Mouse (Mus musculus) hindbrain, embryonic 15.5 days (tissue): ENCODE data around the gene Rbfox2. TPM values are rescaled to one million over a fixed set of nuclear protein-coding genes. Genes with fewer than 3 reads are reported as not detected.

ENCODE experiments used
- ATAC-seq: fragments of 200-750 bp; cut with Nextera tagmentation; 2 replicates; pipeline ENCODE4 v1.8.0; 2017; ENCODE audit warnings: low read depth, moderate number of reproducible peaks, moderate TSS enrichment; ENCODE audit not compliant: low FRiP score
- H3K27ac ChIP-seq: fragments of 300-500 bp; sonication (generic); replicated peaks from 2 replicates; pipeline ENCODE4 v1.5.1; 2015; ENCODE audit warnings: mild to moderate bottlenecking, inconsistent platforms
- H3K27me3 ChIP-seq: fragments of 300-500 bp; sonication (generic); 2 replicates; pipeline ENCODE4 v1.6.1; 2015; ENCODE audit warnings: control low read depth, inconsistent platforms
- H3K36me3 ChIP-seq: fragments of 300-500 bp; sonication (generic); 2 replicates; pipeline ENCODE4 v1.6.1; 2015; ENCODE audit warnings: control low read depth, inconsistent platforms
- H3K4me1 ChIP-seq: fragments of 300-500 bp; sonication (generic); replicated peaks from 2 replicates; pipeline ENCODE4 v1.6.1; 2015; ENCODE audit warnings: control low read depth, inconsistent platforms
- H3K4me2 ChIP-seq: fragments of 300-500 bp; sonication (generic); 2 replicates; pipeline ENCODE4 v1.6.1; 2015; ENCODE audit warnings: moderate library complexity, mild to moderate bottlenecking, inconsistent platforms
- H3K4me3 ChIP-seq: fragments of 300-500 bp; sonication (generic); 2 replicates; pipeline ENCODE4 v1.5.1; 2015; ENCODE audit warnings: mild to moderate bottlenecking, inconsistent platforms
- H3K9ac ChIP-seq: fragments of 300-500 bp; sonication (generic); 2 replicates; pipeline ENCODE4 v1.6.1; 2015; ENCODE audit warnings: inconsistent platforms
- H3K9me3 ChIP-seq: fragments of 300-500 bp; sonication (generic); 2 replicates; pipeline ENCODE4 v1.6.1; 2016; ENCODE audit warnings: control low read depth, inconsistent platforms
- WGBS: fragments of 180-500 bp; shearing (Covaris S2); methylation state at CpG from one replicate; pipeline ENCODE4 v1.1.7; 2015; 5-methylcytosine and 5-hydroxymethylcytosine counted together
- polyA plus RNA-seq: library from polyadenylated mRNA; unstranded; fragments of >200 nt; fragmentation: Nextera tagmentation; extraction: Ambion mirVana; gene quantifications from 2 replicates; pipeline ENCODE4 v1.2.1, GENCODE M21; 2015

Gene Rbfox2
- polyA plus RNA-seq, 1 experiment from 2014 or later: 151 TPM

DNA sequence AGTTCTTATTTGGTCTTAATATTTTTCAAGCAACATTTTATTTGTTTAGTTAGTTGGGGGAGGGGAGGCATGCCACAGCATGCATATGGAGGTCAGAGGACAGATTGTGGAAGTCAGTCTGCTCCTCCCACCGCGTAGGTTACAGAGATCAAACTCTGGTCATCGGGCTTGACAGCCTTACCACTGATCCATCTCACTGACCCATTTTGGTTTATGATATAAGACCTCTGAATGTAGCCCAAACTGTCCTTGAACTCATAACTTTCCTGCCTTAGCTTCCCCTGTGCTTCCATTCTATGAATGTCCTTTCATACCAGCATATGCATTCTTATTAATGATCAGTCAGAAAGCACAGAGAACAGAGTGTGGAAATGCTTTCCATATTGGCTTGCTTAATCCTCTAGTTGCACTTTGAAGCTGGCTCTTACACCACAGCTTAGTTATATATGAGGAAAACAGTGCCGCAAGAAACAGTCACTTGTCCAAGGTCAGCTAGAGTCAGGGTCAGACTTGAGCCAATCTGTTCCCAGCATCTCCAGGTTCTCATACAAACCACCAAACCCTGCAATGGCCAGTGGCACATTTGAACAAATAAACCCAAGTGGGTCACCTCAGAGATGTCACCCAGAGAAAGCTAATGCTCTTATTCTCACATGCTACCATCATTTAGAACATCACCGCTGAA lies 62.8 kb downstream of the Rbfox2 start:
- Histone ChIP-seq H3K4me2 (peak overlapping the region; percentile 57), H3K4me1 (peaks cover 50% of the 10 kb centered on the region), H3K27me3 (no peaks in the 10 kb centered on the region), H3K9ac (peak overlapping the region; percentile 56), H3K4me3 (peak overlapping the region; percentile 45), H3K27ac (peak overlapping the region; percentile 73), H3K36me3 (no peaks in the 10 kb centered on the region), H3K9me3 (no peaks in the 10 kb centered on the region)
- ATAC-seq: no peak
- WGBS: 82% methylated on average over 5 of the region's 5 CpGs

DNA sequence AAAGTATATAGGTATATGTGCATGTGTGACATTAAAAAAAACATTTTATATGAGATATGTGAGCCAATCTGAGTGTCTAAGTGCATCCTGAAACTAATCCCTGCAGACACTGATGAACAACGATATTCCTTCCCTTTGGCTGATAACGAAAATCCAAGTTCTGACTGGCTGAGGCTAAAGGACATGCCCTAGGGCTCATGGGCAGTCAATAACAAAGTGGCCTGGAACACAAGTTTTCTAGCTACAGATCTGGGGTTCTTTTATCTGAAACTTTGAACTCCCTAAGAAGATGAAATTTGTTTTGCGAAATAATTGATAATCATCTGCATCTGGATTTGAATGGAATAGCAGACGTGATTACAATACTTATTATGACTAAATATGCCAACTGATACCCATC lies 66.2 kb downstream of the Rbfox2 start:
- Histone ChIP-seq H3K4me3 (no peak overlapping the region), H3K9me3 (no peaks in the 10 kb centered on the region), H3K4me2 (no peak overlapping the region), H3K27me3 (no peaks in the 10 kb centered on the region), H3K27ac (no peak overlapping the region), H3K36me3 (no peaks in the 10 kb centered on the region), H3K9ac (no peak overlapping the region), H3K4me1 (peaks cover 57% of the 10 kb centered on the region)
- no peak for ATAC-seq
- WGBS: 80% methylated on average over 4 of the region's 4 CpGs

DNA sequence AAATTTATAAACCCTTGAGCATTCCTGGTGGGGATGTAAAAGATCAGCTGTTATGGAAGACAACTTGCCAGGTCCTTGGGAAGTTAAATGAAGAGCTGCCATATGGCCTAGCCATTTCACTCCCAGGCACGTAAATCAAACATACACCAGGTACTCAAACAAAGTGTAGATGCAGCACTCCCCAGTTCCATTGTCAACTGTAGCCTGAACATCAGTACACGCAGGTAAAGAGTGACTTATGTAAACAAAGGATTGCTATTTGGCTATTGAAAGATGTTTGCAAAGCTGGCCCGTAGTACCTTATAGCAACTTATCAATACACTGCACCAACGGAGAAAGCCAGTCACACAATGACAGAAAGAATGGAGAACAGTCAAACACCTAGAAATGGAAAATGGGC lies 67.2 kb downstream of the Rbfox2 start:
- 82% methylated on average over 4 of the region's 4 CpGs for WGBS

DNA sequence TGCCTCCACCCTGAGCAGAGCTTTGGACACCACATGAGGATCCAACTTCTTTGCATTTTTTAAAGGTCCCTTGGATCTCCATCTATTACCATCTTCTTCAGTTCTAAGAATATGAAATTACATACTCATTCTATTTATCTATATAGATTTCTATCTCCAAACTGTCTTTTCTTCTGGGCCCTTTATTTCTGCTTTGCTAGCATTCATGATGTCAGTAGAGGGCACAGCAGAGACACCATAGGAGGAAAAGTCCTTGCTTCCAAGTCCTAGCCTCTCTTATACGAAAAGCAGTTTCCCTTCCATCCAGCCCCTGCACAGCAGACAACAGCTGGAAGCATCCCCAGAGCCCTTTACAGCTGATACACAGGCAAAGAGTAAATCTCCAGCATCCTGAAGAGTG lies 69.1 kb downstream of the Rbfox2 start:
- Histone ChIP-seq H3K4me3 (no peak overlapping the region), H3K9ac (no peak overlapping the region), H3K9me3 (no peaks in the 10 kb centered on the region), H3K27me3 (no peaks in the 10 kb centered on the region), H3K4me2 (no peak overlapping the region), H3K36me3 (no peaks in the 10 kb centered on the region), H3K4me1 (peaks cover 47% of the 10 kb centered on the region), H3K27ac (no peak overlapping the region)
- 41% methylated on average over 1 of the region's 1 CpGs for WGBS
- no peak for ATAC-seq

More for the DNA sequence above, 67.2 kb downstream of the Rbfox2 start:
- peaks cover 55% of the 10 kb centered on the region for H3K4me1 ChIP-seq
- no peaks in the 10 kb centered on the region for H3K27me3 ChIP-seq
- no peak overlapping the region for H3K27ac ChIP-seq
- no peaks in the 10 kb centered on the region for H3K9me3 ChIP-seq
- H3K4me2 ChIP-seq: no peak overlapping the region
- no peaks in the 10 kb centered on the region for H3K36me3 ChIP-seq
- ATAC-seq: no peak
- no peak overlapping the region for H3K9ac ChIP-seq
- H3K4me3 ChIP-seq: no peak overlapping the region

DNA sequence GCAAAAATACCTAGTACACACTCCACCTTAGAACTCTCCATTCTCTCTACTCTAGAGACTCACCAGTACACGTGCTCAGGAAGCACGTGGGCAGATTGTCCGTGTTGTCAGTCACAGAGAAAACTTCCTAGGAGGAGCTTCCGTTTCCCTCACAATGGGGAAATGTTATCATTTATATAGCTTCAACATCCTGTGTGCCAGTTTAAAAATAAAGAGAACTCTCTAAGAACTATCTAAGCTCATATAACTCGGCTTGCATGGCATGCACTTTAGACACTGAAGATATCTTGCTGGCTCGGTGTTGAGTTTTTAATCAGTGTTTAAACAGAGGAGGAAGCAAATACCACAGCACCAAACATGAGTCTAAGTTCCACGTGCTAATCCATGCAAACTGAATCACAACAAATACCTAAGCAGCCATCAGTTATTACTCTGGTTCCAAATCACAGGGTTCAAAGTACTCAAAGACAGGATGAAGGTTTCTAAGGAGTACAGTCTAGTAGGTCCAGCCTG lies 70.7 kb downstream of the Rbfox2 start:
- H3K4me1 ChIP-seq: peaks cover 47% of the 10 kb centered on the region
- no peak overlapping the region for H3K4me2 ChIP-seq
- no peaks in the 10 kb centered on the region for H3K9me3 ChIP-seq
- no peak overlapping the region for H3K9ac ChIP-seq
- no peak for ATAC-seq
- no peak overlapping the region for H3K27ac ChIP-seq
- 77% methylated on average over 7 of the region's 7 CpGs for WGBS
- no peaks in the 10 kb centered on the region for H3K36me3 ChIP-seq
- H3K4me3 ChIP-seq: no peak overlapping the region
- no peaks in the 10 kb centered on the region for H3K27me3 ChIP-seq

DNA sequence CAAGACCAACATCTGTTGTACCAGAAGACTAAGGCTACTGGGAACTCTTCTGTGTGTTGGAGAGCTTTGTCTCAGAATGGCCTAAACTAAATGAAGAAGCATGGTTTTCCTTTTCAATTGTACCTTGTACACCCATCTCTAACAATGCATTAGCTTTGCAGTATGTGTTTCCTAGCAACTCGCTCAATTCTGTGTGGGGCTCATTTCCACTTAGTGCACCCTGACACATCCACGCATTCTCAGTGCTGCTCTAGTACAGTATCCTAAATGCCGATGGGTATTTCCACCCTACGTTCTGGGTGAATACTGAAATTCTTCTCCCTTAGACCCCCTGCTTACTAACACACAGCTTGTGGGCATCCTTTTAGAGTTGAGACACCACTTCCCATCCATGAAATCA lies 71.3 kb downstream of the Rbfox2 start:
- ATAC-seq: no peak
- H3K27me3 ChIP-seq: no peaks in the 10 kb centered on the region
- peaks cover 47% of the 10 kb centered on the region for H3K4me1 ChIP-seq
- no peak overlapping the region for H3K4me3 ChIP-seq
- H3K27ac ChIP-seq: 0 out of 2 replicates have a peak overlapping the region, but pooled peaks have one; percentile 20
- no peak overlapping the region for H3K4me2 ChIP-seq
- no peak overlapping the region for H3K9ac ChIP-seq
- H3K36me3 ChIP-seq: no peaks in the 10 kb centered on the region
- WGBS: 69% methylated on average over 4 of the region's 4 CpGs
- no peaks in the 10 kb centered on the region for H3K9me3 ChIP-seq

DNA sequence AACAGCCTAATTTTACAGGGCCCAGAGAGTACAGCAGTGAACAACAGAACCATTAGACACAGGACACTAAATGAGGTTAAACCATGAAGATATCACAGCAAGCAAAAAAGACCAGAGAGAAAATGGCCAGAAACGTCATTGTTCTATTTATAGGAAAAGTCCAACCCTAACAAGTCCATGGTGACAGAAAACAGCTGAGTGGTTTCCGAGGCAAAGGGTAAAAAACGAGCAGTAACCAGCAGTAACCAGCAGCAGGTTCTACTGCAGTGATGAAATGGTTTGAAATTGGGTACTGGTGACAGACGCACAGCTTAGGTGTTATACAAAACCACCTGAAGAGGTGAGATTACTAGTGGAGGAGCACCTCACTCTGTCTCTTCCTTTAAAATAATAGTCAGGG lies 72.5 kb downstream of the Rbfox2 start:
- no peak overlapping the region for H3K4me3 ChIP-seq
- no peak overlapping the region for H3K27ac ChIP-seq
- H3K9ac ChIP-seq: no peak overlapping the region
- no peaks in the 10 kb centered on the region for H3K36me3 ChIP-seq
- H3K27me3 ChIP-seq: no peaks in the 10 kb centered on the region
- no peak overlapping the region for H3K4me2 ChIP-seq
- WGBS: 61% methylated on average over 4 of the region's 4 CpGs
- peaks cover 38% of the 10 kb centered on the region for H3K4me1 ChIP-seq
- H3K9me3 ChIP-seq: no peaks in the 10 kb centered on the region
- no peak for ATAC-seq

DNA sequence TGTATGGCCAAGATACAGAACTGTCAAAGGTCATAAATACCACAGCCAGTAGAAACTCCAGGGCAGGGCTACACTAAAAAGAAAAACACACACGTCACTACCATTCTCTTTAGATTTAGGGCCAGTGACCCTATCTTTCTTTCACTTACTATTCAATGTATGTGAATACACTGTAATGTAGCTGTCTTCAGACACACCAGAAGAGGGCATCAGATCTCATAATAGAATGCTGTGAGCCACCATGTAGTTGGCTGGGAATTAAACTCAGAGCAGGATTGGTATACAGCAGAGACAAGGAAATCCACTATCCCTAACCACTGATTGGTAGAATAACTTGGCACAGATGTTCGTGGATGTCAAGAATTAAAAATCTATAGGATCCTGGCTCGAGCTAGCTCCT lies 76.7 kb downstream of the Rbfox2 start:
- no peak for ATAC-seq
- peaks cover 17% of the 10 kb centered on the region for H3K4me1 ChIP-seq
- no peak overlapping the region for H3K4me2 ChIP-seq
- no peak overlapping the region for H3K9ac ChIP-seq
- no peaks in the 10 kb centered on the region for H3K9me3 ChIP-seq
- no peaks in the 10 kb centered on the region for H3K27me3 ChIP-seq
- no peaks in the 10 kb centered on the region for H3K36me3 ChIP-seq
- no peak overlapping the region for H3K4me3 ChIP-seq
- 77% methylated on average over 3 of the region's 3 CpGs for WGBS
- H3K27ac ChIP-seq: no peak overlapping the region

DNA sequence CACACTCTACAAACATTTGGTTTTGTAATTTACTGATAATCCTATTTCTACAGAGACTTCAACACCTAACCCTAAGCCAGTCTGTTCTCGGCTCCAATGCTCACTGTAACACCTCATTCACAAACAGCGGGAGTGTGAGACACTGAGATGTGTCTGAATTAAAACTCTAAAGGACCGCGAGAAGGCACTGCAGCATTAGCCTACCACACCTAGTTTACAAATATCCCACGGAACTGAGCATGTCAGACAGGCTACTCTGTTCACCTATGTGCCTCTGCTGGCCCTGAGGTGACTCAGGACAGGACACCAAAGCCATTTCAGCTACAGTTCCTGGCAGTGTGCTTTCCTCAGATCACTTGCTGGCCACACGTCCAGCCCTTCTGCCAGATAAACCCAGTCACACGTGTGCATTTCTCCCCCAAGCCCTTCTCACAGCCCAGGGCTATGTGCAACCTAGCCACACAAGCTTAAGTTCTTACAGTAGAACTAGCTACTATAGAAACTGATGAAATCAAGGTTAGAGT lies 79.9 kb downstream of the Rbfox2 start:
- H3K4me3 ChIP-seq: no peak overlapping the region
- H3K9ac ChIP-seq: no peak overlapping the region
- no peaks in the 10 kb centered on the region for H3K9me3 ChIP-seq
- peaks cover 9% of the 10 kb centered on the region; the same call in 1 of the 2 replicates for H3K4me1 ChIP-seq
- no peak for ATAC-seq
- no peak overlapping the region for H3K4me2 ChIP-seq
- 72% methylated on average over 7 of the region's 7 CpGs for WGBS
- H3K27me3 ChIP-seq: no peaks in the 10 kb centered on the region
- H3K27ac ChIP-seq: no peak overlapping the region
- H3K36me3 ChIP-seq: no peaks in the 10 kb centered on the region

DNA sequence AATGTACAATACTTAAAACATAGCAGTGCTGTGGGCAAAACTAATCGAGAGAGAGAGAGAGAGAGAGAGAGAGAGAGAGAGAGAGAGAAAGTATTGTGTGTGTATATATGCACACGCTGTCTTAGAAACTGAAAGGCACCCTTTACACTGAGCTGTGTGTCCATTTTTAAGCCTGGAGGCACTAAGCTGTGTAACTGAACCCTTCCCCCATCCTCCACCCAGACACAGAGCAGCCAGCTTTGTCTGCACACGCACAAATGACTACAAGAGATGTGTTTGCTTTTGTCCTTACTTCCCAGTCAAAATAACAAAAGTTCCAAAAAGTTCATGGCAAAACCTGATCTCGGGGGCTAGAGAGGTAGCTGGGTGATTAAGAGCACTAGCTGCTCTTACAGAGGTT lies 80.9 kb downstream of the Rbfox2 start:
- no peak for ATAC-seq
- Histone ChIP-seq H3K9me3 (no peaks in the 10 kb centered on the region), H3K27me3 (no peaks in the 10 kb centered on the region), H3K4me3 (no peak overlapping the region), H3K4me1 (peaks cover 9% of the 10 kb centered on the region; the same call in 1 of the 2 replicates), H3K27ac (no peak overlapping the region), H3K9ac (no peak overlapping the region), H3K4me2 (no peak overlapping the region), H3K36me3 (no peaks in the 10 kb centered on the region)
- 48% methylated on average over 4 of the region's 4 CpGs for WGBS

DNA sequence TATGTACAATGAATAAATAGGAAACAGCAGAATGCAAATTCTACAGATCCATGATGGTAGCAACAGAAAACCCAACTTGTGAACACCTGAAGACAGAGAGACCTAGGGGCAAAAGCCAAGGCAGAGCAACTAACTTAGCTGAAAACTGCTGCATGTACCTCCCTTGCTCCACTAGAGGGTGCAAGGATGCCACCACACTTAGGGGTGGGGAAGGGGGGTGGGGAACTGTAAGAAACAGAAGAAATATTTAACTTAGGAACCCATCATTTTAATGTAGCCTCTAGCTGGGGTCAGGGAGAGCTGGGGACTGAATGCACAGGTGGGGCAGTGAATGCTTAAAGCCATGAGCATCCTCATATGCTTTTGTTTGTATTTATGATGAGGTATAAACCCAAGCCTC lies 81.5 kb downstream of the Rbfox2 start:
- ATAC-seq: no peak
- Histone ChIP-seq H3K9me3 (no peaks in the 10 kb centered on the region), H3K4me2 (no peak overlapping the region), H3K9ac (no peak overlapping the region), H3K4me1 (peaks cover 9% of the 10 kb centered on the region; the same call in 1 of the 2 replicates), H3K4me3 (no peak overlapping the region), H3K36me3 (no peaks in the 10 kb centered on the region), H3K27me3 (no peaks in the 10 kb centered on the region), H3K27ac (no peak overlapping the region)

DNA sequence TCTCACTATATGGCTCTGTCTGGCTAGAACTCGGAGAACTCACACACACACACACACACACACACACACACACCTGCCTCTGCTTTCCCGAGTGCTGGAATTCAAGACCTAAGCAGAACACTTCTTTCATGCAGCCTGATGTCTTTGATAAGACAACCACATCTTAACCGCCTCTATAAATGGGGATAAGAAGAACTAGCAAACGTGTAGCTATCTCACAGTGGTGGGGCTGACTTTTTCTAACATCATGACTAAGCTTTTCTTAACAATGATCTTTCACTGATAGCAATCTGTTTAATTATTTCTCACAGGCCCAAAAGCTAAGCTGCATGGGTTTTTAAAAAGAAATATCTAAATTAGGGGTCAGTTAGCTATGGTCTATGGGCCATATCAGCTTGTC lies 86.0 kb downstream of the Rbfox2 start:
- H3K4me2 ChIP-seq: no peak overlapping the region
- H3K4me3 ChIP-seq: no peak overlapping the region
- ATAC-seq: no peak
- no peaks in the 10 kb centered on the region for H3K36me3 ChIP-seq
- no peaks in the 10 kb centered on the region for H3K9me3 ChIP-seq
- H3K9ac ChIP-seq: no peak overlapping the region
- 79% methylated on average over 4 of the region's 4 CpGs for WGBS
- no peaks in the 10 kb centered on the region for H3K27me3 ChIP-seq
- no peak overlapping the region for H3K27ac ChIP-seq
- H3K4me1 ChIP-seq: peaks cover 13% of the 10 kb centered on the region

DNA sequence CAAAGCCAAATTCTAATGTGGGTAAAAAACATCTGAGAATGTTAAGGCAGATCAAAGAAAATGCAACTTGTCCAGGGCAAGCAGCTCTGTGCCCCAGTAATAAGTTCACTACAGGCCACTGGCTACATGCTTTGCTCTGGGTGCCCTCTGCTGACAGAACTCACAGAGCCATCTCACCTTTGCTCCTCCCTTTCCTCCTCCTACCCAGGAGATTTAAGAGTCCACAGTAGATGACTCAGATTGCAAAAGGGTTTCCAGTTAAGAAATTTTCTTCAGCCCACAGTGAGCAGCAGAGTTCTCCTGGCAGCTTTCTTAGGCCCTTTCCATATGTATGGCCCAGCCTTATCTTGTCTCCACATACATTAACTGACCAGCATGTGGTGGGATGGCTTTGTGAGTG lies 86.7 kb downstream of the Rbfox2 start:
- Histone ChIP-seq H3K9ac (no peak overlapping the region), H3K9me3 (no peaks in the 10 kb centered on the region), H3K27ac (no peak overlapping the region), H3K4me3 (no peak overlapping the region), H3K36me3 (no peaks in the 10 kb centered on the region), H3K27me3 (no peaks in the 10 kb centered on the region), H3K4me2 (no peak overlapping the region), H3K4me1 (peaks cover 14% of the 10 kb centered on the region; the same call in 1 of the 2 replicates)
- ATAC-seq: no peak
